Mouse (Mus musculus) hindbrain, embryonic 13.5 days (tissue): ENCODE results near the gene Rnf115. TPM values are rescaled to one million over a fixed set of nuclear protein-coding genes. Genes with fewer than 3 reads are reported as not detected.
A peak's percentile ranks its signal among the peaks of the same experiment; 100 is the strongest.
"Not testable (repeated sequence)": the region's sequence is repeated elsewhere in the genome, so short reads cannot be mapped to it uniquely, and the experiment has no call there.

Source experiments
- ATAC-seq: fragments of 200-750 bp; cut with Nextera tagmentation; 2 replicates; pipeline ENCODE4 v1.8.0; 2017; ENCODE audit warnings: moderate TSS enrichment; ENCODE audit not compliant: low FRiP score
- H3K27ac ChIP-seq: fragments of 300-500 bp; sonication (generic); 2 replicates; pipeline ENCODE4 v1.5.1; 2015; ENCODE audit warnings: inconsistent platforms, mild to moderate bottlenecking, moderate library complexity
- H3K27me3 ChIP-seq: fragments of 300-500 bp; sonication (generic); 2 replicates; pipeline ENCODE4 v1.6.1; 2015; ENCODE audit warnings: mild to moderate bottlenecking, inconsistent platforms
- H3K36me3 ChIP-seq: fragments of 300-500 bp; sonication (generic); 2 replicates; pipeline ENCODE4 v1.6.1; 2015; ENCODE audit warnings: mild to moderate bottlenecking, inconsistent platforms
- H3K4me1 ChIP-seq: fragments of 300-500 bp; sonication (generic); replicated peaks from 2 replicates; pipeline ENCODE4 v1.6.1; 2015; ENCODE audit warnings: inconsistent platforms
- H3K4me2 ChIP-seq: fragments of 300-500 bp; sonication (generic); 2 replicates; pipeline ENCODE4 v1.6.1; 2015; ENCODE audit warnings: inconsistent platforms, mild to moderate bottlenecking, moderate library complexity
- H3K4me3 ChIP-seq: fragments of 300-500 bp; sonication (generic); 2 replicates; pipeline ENCODE4 v1.5.1; 2015; ENCODE audit warnings: mild to moderate bottlenecking, inconsistent platforms
- H3K9ac ChIP-seq: fragments of 300-500 bp; sonication (generic); 2 replicates; pipeline ENCODE4 v1.6.1; 2015; ENCODE audit warnings: mild to moderate bottlenecking, inconsistent platforms
- H3K9me3 ChIP-seq: fragments of 300-500 bp; sonication (generic); 2 replicates; pipeline ENCODE4 v1.6.1; 2016; ENCODE audit warnings: inconsistent platforms
- WGBS: fragments of 180-500 bp; shearing (Covaris S2); methylation state at CpG from one replicate; pipeline ENCODE4 v1.1.7; 2015; 5-methylcytosine and 5-hydroxymethylcytosine counted together
- polyA plus RNA-seq: library from polyadenylated mRNA; unstranded; fragments of >200 nt; fragmentation: Nextera tagmentation; extraction: Ambion mirVana; gene quantifications from 2 replicates; pipeline ENCODE4 v1.2.1, GENCODE M21; 2015

Gene Rnf115
- 70.3 and 72.4 TPM in 2 replicates for polyA plus RNA-seq

DNA sequence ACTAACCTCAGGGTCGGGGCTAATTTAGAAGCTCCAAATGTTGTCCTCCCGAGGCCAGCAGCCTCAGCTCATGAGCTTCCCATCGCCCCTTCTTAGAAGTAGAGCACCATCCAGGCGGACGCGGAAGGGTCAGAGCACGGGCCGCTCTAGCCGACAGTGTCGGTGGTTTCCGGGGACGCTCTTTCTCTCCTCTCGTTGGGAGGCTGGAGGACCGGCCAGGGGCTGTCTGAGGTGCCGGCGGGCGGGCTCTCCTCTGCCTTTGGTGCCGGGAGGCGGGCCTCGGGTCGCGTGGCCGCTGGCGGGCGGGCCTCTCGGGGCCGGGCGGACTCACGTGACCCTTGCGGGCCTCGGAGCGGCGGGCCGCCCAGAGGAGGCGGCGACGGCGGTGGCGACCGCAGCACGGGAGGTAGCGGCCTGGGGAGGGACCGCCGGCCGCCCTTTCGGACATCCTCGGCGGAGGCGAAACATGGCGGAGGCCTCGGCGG, at the start of gene Rnf115, which contains the start of gene Polr3c:
Gene Rnf115, plus strand, starts transcription at position 322 of the 485 bp plus-strand sequence.
Gene Polr3c, minus strand, starts transcription at position 286 of the 485 bp plus-strand sequence.
- H3K27ac ChIP-seq = peak within 1 kb of the TSS; percentile 90
- H3K4me2 ChIP-seq = peak within 1 kb of the TSS; percentile 63
- peaks cover 38% of the 10 kb centered on the region for H3K4me1 ChIP-seq
- no peaks in the 10 kb centered on the region for H3K27me3 ChIP-seq
- ATAC-seq = peak; percentile 97
- H3K9ac ChIP-seq = peak within 1 kb of the TSS; percentile 79
- no peaks in the 10 kb centered on the region for H3K9me3 ChIP-seq
- H3K36me3 ChIP-seq = peaks cover 16% of the 10 kb centered on the region
- H3K4me3 ChIP-seq = peak within 1 kb of the TSS; percentile 92
- WGBS = under 1% methylated on average over 42 of the region's 52 CpGs

DNA sequence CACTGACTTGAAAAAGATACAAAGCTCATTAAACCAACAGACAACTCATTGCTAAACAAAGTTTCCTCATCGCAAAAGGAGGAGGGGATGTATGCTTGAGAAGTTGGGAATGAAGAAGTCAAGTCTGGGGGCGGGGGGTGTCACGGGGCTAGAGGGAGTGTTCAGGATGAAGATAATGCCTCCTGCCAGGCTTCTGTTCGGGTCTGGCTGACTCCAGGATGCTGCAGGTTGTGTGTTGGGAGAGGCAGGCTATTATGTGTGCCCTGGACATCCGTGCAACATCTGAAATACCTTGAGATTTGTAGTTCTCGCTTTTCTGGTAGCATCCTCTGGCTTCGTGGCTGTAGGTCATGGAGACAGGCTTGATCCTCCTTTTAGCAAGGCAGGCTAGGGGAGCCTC, 49.0 kb upstream of the Rnf115 start:
- H3K9me3 ChIP-seq = no peaks in the 10 kb centered on the region
- ATAC-seq = no peak
- H3K36me3 ChIP-seq = no peaks in the 10 kb centered on the region
- 59% methylated on average over 7 of the region's 7 CpGs for WGBS
- peaks cover 9% of the 10 kb centered on the region; the same call in 1 of the 2 replicates for H3K4me1 ChIP-seq
- peaks cover 30% of the 10 kb centered on the region for H3K27me3 ChIP-seq
- H3K27ac ChIP-seq = no peak overlapping the region
- H3K4me2 ChIP-seq = no peak overlapping the region
- H3K9ac ChIP-seq = no peak overlapping the region
- H3K4me3 ChIP-seq = no peak overlapping the region

DNA sequence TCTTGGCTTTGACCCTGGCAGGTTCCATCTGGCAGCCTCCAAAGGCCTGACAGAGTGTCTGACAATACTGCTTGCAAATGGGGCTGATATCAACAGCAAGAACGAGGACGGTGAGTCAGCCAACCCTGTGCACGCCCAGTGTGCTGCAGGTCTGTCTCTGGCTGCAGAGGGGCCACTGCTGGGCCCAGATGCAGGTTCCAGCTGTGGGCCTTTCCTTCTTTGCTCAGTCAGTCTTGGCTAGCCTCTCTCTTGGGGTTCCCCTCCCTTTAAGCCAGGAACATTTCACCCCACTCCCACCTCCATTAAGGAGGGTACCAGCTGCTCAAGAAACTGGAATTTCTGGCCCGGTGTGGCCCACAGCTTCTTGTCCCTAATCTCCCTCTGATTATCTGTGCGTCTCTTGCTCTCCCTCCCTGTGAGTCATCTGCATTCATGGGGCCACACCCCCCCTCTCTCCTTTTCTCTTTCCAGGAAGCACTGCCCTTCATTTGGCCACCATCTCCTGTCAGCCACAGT, 48.2 kb upstream of the Rnf115 start:
- H3K4me2 ChIP-seq = no peak overlapping the region
- H3K4me3 ChIP-seq = no peak overlapping the region
- H3K9me3 ChIP-seq = no peaks in the 10 kb centered on the region
- H3K27ac ChIP-seq = no peak overlapping the region
- ATAC-seq = no peak
- H3K36me3 ChIP-seq = no peaks in the 10 kb centered on the region
- peaks cover 38% of the 10 kb centered on the region for H3K27me3 ChIP-seq
- WGBS = 22% methylated on average over 5 of the region's 5 CpGs
- H3K9ac ChIP-seq = no peak overlapping the region
- H3K4me1 ChIP-seq = peaks cover 9% of the 10 kb centered on the region; the same call in 1 of the 2 replicates

DNA sequence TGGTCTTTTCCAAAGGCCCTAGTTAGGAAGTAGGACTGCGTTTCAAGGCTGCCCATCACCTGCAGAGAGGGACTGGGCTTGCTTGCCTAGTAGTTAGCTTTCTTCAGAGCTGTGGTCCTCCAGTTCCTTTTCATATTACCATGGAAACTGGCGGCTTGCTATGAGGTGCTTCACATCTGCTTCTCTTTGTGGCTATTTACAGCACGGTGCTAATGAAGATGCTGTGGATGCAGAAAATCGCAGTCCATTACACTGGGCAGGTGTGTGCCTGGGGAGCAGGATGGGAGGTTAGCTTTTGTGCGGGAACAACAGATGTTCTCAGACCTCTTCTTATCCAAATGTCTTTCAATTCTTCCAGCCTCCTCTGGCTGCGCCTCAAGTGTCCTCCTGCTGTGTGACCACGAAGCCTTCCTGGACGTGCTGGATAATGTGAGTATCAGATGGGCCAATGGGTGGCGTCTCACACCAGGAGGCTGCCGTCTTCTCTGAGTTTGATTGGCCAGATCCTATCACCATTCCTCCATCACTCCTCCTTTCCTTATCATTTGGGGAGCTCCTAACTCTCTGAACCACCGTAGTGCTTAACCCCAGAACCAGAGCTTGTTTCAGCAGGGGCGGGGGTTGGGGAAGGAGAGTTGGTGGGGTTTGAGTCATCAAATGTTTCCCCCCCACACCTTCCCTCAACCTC, 47.1 kb upstream of the Rnf115 start:
- ATAC-seq = peak; percentile 46; the same call in 1 of the 2 replicates
- no peaks in the 10 kb centered on the region for H3K36me3 ChIP-seq
- peaks cover 15% of the 10 kb centered on the region; the same call in 1 of the 2 replicates for H3K4me1 ChIP-seq
- H3K9ac ChIP-seq = no peak overlapping the region
- no peak overlapping the region for H3K4me3 ChIP-seq
- WGBS = 19% methylated on average over 12 of the region's 12 CpGs
- no peak overlapping the region for H3K4me2 ChIP-seq
- no peak overlapping the region for H3K27ac ChIP-seq
- H3K9me3 ChIP-seq = no peaks in the 10 kb centered on the region
- peaks cover 49% of the 10 kb centered on the region for H3K27me3 ChIP-seq

DNA sequence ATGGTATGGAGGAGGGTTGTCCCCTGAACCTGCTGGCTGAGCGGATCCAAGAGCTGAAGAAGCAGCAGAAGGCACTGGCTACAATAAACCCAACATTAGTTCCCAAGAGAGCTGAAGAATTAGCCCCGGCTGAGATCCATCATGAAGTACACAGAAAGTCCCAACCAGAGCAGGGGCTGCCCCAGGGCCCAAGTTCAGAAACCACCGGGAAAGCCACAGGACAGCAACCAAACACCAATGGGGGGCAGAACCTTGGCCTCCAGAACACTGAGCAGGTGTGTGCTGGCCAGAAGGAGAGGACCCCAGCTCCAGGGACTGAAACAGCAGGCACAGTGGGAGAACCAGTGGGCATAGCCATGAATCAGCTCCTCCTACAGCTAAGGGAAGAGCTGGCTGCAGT, 44.0 kb upstream of the Rnf115 start:
- no peaks in the 10 kb centered on the region for H3K36me3 ChIP-seq
- no peak overlapping the region for H3K4me2 ChIP-seq
- ATAC-seq = no peak
- no peak overlapping the region for H3K27ac ChIP-seq
- H3K4me1 ChIP-seq = peaks cover 15% of the 10 kb centered on the region; the same call in 1 of the 2 replicates
- WGBS = 85% methylated on average over 3 of the region's 3 CpGs
- no peaks in the 10 kb centered on the region for H3K9me3 ChIP-seq
- peaks cover 46% of the 10 kb centered on the region for H3K27me3 ChIP-seq
- H3K9ac ChIP-seq = no peak overlapping the region
- no peak overlapping the region for H3K4me3 ChIP-seq

DNA sequence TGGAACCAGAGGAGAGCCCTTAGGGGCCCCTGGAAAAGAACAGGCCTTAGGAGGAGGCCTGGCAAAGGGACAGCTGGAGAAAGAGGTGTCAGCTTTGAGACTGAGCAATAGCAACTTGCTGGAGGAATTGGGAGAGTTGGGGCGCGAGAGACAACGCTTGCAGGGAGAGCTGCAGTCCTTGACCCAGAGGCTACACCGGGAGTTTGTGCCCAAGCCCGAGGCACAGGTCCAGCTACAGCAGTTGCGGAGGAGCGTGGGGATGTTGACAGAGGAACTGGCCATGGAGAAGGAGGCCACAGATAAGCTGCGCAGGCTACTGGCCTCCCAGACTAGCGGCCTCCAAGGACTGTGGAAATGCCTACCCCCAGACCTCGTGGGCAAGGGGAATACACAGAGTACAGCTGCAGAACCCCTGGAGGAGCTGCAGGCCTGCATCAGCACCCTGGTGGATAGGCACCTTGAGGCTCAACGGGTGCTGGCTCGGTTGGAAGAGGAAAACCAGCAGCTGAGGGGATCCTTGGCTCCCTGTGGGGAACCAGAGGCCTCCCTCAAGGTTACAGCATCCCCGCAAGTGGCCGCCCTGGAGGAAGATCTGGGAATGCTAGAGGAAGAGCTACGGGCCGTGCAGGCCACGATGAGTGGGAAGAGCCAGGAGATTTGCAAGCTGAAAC, 43.2 kb upstream of the Rnf115 start:
- Histone ChIP-seq H3K4me3 (no peak overlapping the region), H3K27me3 (peaks cover 40% of the 10 kb centered on the region), H3K27ac (no peak overlapping the region), H3K4me1 (peaks cover 15% of the 10 kb centered on the region; the same call in 1 of the 2 replicates), H3K9ac (peak overlapping the region; percentile 43; the same call in 1 of the 2 replicates), H3K9me3 (no peaks in the 10 kb centered on the region), H3K36me3 (no peaks in the 10 kb centered on the region), H3K4me2 (peak overlapping the region; percentile 41)
- 59% methylated on average over 17 of the region's 17 CpGs for WGBS
- ATAC-seq = no peak

DNA sequence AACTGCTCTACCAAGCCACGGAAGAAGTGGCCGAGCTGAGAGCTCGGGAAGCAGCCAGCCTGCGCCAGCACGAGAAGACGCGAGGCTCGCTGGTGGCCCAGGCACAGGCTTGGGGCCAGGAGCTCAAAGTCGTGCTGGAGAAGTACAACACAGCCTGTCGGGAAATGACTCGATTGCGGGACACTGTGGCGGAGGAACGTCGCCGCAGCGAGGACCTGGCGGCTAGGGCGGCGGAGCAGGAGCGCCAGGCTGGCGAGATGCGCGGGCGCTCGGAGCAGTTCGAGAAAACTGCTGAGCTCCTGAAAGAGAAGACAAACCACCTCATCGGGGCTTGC, 42.7 kb upstream of the Rnf115 start:
- Histone ChIP-seq H3K4me2 (peak overlapping the region; percentile 41), H3K36me3 (no peaks in the 10 kb centered on the region), H3K4me1 (peaks cover 18% of the 10 kb centered on the region; the same call in 1 of the 2 replicates), H3K9me3 (no peaks in the 10 kb centered on the region), H3K9ac (peak overlapping the region; percentile 43; the same call in 1 of the 2 replicates), H3K27me3 (peaks cover 35% of the 10 kb centered on the region), H3K27ac (no peak overlapping the region), H3K4me3 (no peak overlapping the region)
- 36% methylated on average over 28 of the region's 28 CpGs for WGBS
- no peak for ATAC-seq

DNA sequence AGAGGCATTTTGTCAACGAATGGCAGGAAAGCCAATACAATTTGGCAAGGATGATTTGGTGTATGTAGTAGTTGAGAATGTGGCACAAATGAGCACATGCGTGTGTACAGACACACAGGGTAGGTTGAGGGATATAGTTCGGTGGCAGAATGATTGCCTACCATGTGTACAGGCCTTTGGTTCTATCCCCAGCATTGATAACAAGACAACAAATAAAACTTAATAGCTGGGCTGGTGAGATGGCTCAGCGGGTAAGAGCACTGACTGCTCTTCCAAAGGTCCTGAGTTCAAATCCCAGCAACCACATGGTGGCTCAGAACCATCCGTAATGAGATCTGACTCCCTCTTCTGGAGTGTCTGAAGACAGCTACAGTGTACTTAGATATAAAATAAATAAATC, 41.4 kb upstream of the Rnf115 start:
- not testable (repeated sequence) for H3K27ac ChIP-seq, ATAC-seq, H3K9ac ChIP-seq, H3K4me1 ChIP-seq, H3K9me3 ChIP-seq, H3K4me2 ChIP-seq, H3K4me3 ChIP-seq, H3K36me3 ChIP-seq
- WGBS = 91% methylated on average over 5 of the region's 5 CpGs
- peaks cover 29% of the 10 kb centered on the region for H3K27me3 ChIP-seq

DNA sequence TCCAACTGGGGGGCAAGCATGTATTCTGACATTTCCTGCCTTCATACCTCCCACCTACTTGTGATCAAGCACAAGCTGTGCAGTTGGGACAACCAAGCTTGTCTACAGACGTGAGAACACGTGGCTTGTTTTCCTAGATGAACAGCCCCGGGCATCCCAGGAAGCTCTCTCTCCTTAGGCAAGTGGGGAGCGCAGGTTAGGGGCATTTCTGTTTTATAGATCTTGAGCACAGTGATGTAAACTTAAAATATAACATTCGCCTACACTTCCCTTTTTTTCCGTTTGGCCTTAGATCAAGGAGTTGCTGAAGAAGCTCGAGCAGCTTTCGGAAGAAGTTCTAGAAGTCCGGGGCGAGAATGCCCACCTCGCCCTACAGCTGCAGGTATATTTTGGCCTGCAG, 38.6 kb upstream of the Rnf115 start:
- no peak for ATAC-seq
- no peak overlapping the region for H3K4me2 ChIP-seq
- WGBS = 87% methylated on average over 11 of the region's 11 CpGs
- peaks cover 9% of the 10 kb centered on the region; the same call in 1 of the 2 replicates for H3K4me1 ChIP-seq
- no peaks in the 10 kb centered on the region for H3K36me3 ChIP-seq
- H3K27ac ChIP-seq = no peak overlapping the region
- peaks cover 17% of the 10 kb centered on the region for H3K27me3 ChIP-seq
- H3K9me3 ChIP-seq = no peaks in the 10 kb centered on the region
- no peak overlapping the region for H3K4me3 ChIP-seq
- no peak overlapping the region for H3K9ac ChIP-seq

DNA sequence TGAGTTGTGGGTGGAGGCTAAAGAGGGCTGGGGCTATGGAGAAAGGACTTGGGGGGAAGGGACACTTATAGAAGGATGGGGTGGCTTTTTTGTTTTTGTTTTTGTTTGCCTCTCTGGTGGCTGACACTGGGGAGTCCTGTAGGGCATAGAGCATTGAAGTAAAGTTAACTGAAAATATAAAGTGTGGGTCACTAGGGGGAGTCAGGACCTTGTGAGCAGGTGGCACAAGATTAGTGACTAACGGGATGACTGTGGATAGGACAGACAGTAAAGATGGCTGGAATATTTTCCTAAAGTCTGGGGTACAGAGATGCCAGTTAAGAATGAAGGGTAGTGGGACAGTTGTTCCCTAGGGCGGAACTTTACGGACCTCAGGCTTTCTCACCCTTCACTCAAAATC, 37.2 kb upstream of the Rnf115 start:
- no peak overlapping the region for H3K4me3 ChIP-seq
- H3K9ac ChIP-seq = no peak overlapping the region
- H3K9me3 ChIP-seq = no peaks in the 10 kb centered on the region
- H3K4me1 ChIP-seq = 0 out of 2 replicates have a peak, but pooled peaks cover 3% of the 10 kb centered on the region
- no peaks in the 10 kb centered on the region for H3K36me3 ChIP-seq
- ATAC-seq = no peak
- 55% methylated on average over 3 of the region's 3 CpGs for WGBS
- peaks cover 4% of the 10 kb centered on the region; the same call in 1 of the 2 replicates for H3K27me3 ChIP-seq
- no peak overlapping the region for H3K4me2 ChIP-seq
- H3K27ac ChIP-seq = no peak overlapping the region

DNA sequence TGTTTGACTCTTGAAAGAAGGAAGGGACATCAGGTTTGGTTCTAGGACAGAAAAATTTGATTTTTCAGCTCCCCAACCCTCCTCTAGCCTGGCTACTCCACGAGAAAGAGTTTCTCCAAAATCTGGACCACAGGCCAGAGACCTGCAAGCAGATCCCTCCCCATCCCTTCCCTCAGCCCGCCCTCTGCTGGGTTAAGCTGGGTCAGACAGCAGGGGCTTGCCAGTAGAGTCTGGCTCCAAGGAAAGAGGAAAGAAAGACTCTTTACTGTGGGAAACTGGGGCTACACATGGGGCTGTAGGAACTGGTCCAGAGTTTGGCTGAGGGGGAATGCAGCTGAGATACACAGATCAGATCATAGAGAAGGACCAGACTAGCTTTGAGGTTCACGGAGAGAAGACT, 35.0 kb upstream of the Rnf115 start:
- Histone ChIP-seq H3K9ac (no peak overlapping the region), H3K27me3 (no peaks in the 10 kb centered on the region), H3K4me2 (no peak overlapping the region), H3K27ac (no peak overlapping the region), H3K36me3 (no peaks in the 10 kb centered on the region), H3K4me1 (peaks cover 12% of the 10 kb centered on the region), H3K4me3 (no peak overlapping the region), H3K9me3 (no peaks in the 10 kb centered on the region)
- 19% methylated on average over 3 of the region's 3 CpGs for WGBS
- no peak for ATAC-seq

DNA sequence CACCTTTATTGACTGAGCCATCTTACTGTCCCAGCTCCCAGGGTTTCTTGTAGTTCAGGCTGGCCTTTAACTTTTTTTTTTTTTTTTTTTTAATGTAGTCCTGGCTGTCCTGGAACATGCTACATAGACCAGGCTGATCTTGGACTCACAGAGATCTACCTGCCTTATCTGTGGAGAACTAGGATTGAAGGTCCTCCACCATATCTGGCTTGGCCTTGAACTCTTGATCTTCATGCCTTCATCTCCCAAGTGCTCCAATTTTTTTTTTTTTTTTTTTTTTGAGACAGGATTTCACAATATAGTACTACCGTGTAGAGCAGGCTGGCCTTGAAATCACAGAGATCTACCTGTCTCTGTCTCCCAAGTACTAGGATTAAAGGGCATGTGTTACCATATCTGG, 33.9 kb upstream of the Rnf115 start:
- Histone ChIP-seq H3K27ac (no peak overlapping the region), H3K4me1 (peaks cover 20% of the 10 kb centered on the region), H3K36me3 (no peaks in the 10 kb centered on the region), H3K27me3 (no peaks in the 10 kb centered on the region), H3K4me2 (no peak overlapping the region), H3K9ac (no peak overlapping the region), H3K9me3 (no peaks in the 10 kb centered on the region), H3K4me3 (no peak overlapping the region)
- WGBS = 89% methylated on average over 1 of the region's 1 CpGs
- ATAC-seq = no peak
